Mouse (Mus musculus) cerebellum, postnatal 14 days (tissue): Measurements from ENCODE around the gene Defb28.

ENCODE experiments used
- DNase-seq, 2 experiments: peaks; one replicate each; pipeline ENCODE4 v3.0.0; 2021; ENCODE audit warnings: mixed read lengths in 2 of 2

Gene Defb28

DNA sequence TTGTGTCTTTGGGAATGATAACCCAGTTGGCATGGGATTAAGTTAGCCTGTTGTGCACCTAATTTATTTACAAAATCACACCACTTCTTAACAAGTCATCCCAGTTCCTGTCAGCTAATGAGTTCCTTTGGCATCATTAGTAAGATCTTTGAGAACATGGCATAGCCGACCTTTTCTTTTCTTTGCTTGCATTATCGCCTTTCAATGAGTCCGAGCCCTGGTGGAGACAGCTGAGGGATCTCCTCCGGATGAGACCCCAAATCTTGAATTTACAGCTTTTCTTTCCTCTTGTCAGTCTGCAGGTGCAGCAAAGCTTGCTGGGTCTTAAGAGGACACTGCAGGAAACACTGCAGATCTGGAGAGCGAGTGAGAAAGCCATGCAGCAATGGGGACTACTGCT is 51.0 kb downstream of the Defb28 start, which contains the start of gene Gm17416:
Gm17416 (plus strand) TSS at position 301 of the 400 bp plus-strand sequence.
- no peak for DNase-seq

- no peak for DNase-seq
These were observed 51.8 kb downstream of the Defb28 start for GRCm38 (mm10) chr2:152569881-152570280.

DNA sequence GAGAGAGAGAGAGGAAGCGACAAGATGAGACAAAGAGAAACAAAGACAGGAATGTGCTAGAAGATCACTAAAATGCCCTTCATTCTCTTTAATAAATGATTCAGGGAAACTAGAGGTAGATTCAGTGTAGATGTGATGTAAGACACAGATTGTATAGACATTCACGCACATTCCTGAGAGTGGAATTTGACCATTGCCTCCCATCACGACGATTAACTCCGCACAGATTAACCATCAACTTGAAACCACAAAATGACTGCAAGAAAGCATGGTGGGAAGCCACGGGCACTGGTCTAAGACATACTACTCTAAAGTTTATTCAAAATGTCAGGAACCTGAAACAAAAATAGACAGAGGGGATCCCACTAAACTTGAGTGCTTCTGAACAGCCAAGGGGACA is 52.3 kb downstream of the Defb28 start:
- DNase-seq: no peak
